Mouse (Mus musculus) liver, adult 2 months (tissue): ENCODE measurements around the gene Glmn. TPM values are rescaled to one million over a fixed set of nuclear protein-coding genes. Genes with fewer than 3 reads are reported as not detected.

Source experiments
- DNase-seq: peaks from one replicate; pipeline ENCODE4 v3.0.0-alpha.2; 2011; ENCODE audit warnings: low read depth, low spot score; ENCODE audit errors: extremely low read depth
- H3K27ac ChIP-seq: fragments of 200-500 bp; replicated peaks from 2 replicates; pipeline ENCODE4 v1.5.1; 2012; ENCODE audit warnings: low read depth, mild to moderate bottlenecking, control low read depth, inconsistent platforms, low read length; ENCODE audit not compliant: insufficient read depth
- H3K27me3 ChIP-seq: fragments of 200-500 bp; 2 replicates; pipeline ENCODE4 v1.6.1; 2012; ENCODE audit warnings: mild to moderate bottlenecking, moderate library complexity, low read length, inconsistent platforms; ENCODE audit not compliant: control insufficient read depth, insufficient read depth
- H3K36me3 ChIP-seq: fragments of 200-500 bp; 2 replicates; pipeline ENCODE4 v1.6.1; 2012; ENCODE audit warnings: low read length, inconsistent platforms; ENCODE audit not compliant: control insufficient read depth, insufficient read depth
- H3K4me1 ChIP-seq: fragments of 200-500 bp; 2 replicates; pipeline ENCODE4 v1.6.1; 2011; ENCODE audit warnings: low read length; ENCODE audit not compliant: control insufficient read depth, insufficient read depth
- H3K4me3 ChIP-seq: fragments of 200-500 bp; 2 replicates; pipeline ENCODE4 v1.5.1; 2011; ENCODE audit warnings: low read depth, mild to moderate bottlenecking, control low read depth, low read length, moderate library complexity; ENCODE audit not compliant: insufficient read depth
- H3K79me2 ChIP-seq: fragments of 200-500 bp; 2 replicates; pipeline ENCODE4 v1.6.1; 2012; ENCODE audit warnings: inconsistent platforms, mild to moderate bottlenecking, low read length, moderate library complexity; ENCODE audit not compliant: control insufficient read depth, insufficient read depth
- H3K9ac ChIP-seq: fragments of 200-500 bp; 2 replicates; pipeline ENCODE4 v1.6.1; 2012; ENCODE audit warnings: low read depth, mild to moderate bottlenecking, control low read depth, inconsistent platforms, low read length
- CTCF ChIP-seq: fragments of 200-500 bp; IDR thresholded peaks from 2 replicates; pipeline ENCODE4 v1.5.1; 2011; ENCODE audit warnings: low read depth, low read length, control low read depth
- POLR2A ChIP-seq: fragments of 200-500 bp; IDR thresholded peaks from 2 replicates; pipeline ENCODE4 v1.6.1; 2011; ENCODE audit warnings: low read length, control low read depth; ENCODE audit not compliant: insufficient read depth; ENCODE audit errors: extremely low read depth
- WGBS: fragments of 180-500 bp; shearing (Covaris S2); methylation state at CpG from one replicate; pipeline ENCODE4 v1.1.7; 2018; 5-methylcytosine and 5-hydroxymethylcytosine counted together
- polyA plus RNA-seq: library from polyadenylated mRNA; depleted of rRNA; stranded (reverse); fragments of >200 nt; gene quantifications from 2 replicates; pipeline ENCODE4 v1.2.3, GENCODE M21; 2012; rRNA removed
- total RNA-seq: library from RNA; depleted of rRNA; stranded (reverse); fragments of >200 nt; gene quantifications from 2 replicates; pipeline ENCODE4 v1.2.3, GENCODE M21; 2014; rRNA removed

The Glmn gene
- total and polyA plus RNA-seq, 2 experiments = 0.45 to 4.0 TPM

DNA sequence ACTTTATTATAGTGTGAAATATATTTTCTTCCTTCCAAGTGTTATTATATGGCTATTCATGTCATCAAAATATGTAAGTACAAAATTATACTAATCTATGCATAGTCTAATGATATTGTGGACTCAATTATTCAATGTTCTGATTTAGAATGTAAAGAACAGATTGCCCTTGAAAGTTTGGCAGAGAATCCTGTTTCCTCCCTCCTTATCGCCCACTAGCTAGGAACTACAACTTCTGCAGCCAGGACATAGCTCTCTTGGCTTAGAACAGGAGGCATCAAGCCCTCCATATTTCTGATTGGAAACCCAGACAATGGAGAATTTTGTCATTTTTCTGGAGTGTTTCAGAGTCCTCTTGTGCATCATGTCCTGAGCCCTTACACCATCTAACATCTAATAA, 96.9 kb downstream of the Glmn start:
- no peak for DNase-seq
- Histone ChIP-seq H3K27ac (no peak overlapping the region), H3K79me2 (no peaks in the 10 kb centered on the region), H3K4me3 (no peak overlapping the region), H3K9ac (no peak overlapping the region), H3K36me3 (peaks cover 8% of the 10 kb centered on the region; the same call in 1 of the 2 replicates), H3K4me1 (no peaks in the 10 kb centered on the region), H3K27me3 (no peaks in the 10 kb centered on the region)
- 88% methylated on average over 1 of the region's 1 CpGs for WGBS
- TF ChIP-seq CTCF (no peak), POLR2A (no peak)

- no peaks in the 10 kb centered on the region for H3K27me3 ChIP-seq
- H3K9ac ChIP-seq = no peak overlapping the region
- no peak overlapping the region for H3K4me3 ChIP-seq
- no peak for TF ChIP-seq POLR2A
- 89% methylated on average over 5 of the region's 5 CpGs for WGBS
- H3K36me3 ChIP-seq = peaks cover 7% of the 10 kb centered on the region; the same call in 1 of the 2 replicates
- no peaks in the 10 kb centered on the region for H3K4me1 ChIP-seq
- H3K79me2 ChIP-seq = no peaks in the 10 kb centered on the region
- no peak for DNase-seq
- no peak overlapping the region for H3K27ac ChIP-seq
Measured at GRCm38 (mm10) chr5:107499891-107500535, 97.7 kb downstream of the Glmn start.

Other genes with a start within 250 kb of the Glmn start
- 0.65 TPM in 1 of 2 replicates, not detected in the other for gene Ephx4, start 195.2 kb downstream of the Glmn start, total RNA-seq
- gene Ephx4, start 195.2 kb downstream of the Glmn start, polyA plus RNA-seq = not detected in 2 replicates
- not detected in 2 replicates for gene Lpcat2b, start 166.3 kb downstream of the Glmn start, total RNA-seq
- not detected in 2 replicates for gene Lpcat2b, start 166.3 kb downstream of the Glmn start, polyA plus RNA-seq
- 2.1 and 3.4 TPM in 2 replicates for gene Btbd8, start 159.9 kb downstream of the Glmn start, total RNA-seq
- 0.33 and 0.37 TPM in 2 replicates for gene Btbd8, start 159.9 kb downstream of the Glmn start, polyA plus RNA-seq
- gene Gm42669, start 90.3 kb downstream of the Glmn start, total RNA-seq = 0.18 and 0.34 TPM in 2 replicates
- gene Gm42669, start 90.3 kb downstream of the Glmn start, polyA plus RNA-seq = 0.04 TPM in 1 of 2 replicates, not detected in the other
- 0.07 and 0.18 TPM in 2 replicates for gene 1700028K03Rik, start 63.2 kb downstream of the Glmn start, total RNA-seq
- not detected in 2 replicates for gene 1700028K03Rik, start 63.2 kb downstream of the Glmn start, polyA plus RNA-seq
- 9.1 and 11.6 TPM in 2 replicates for gene Rpap2, start 515 bp downstream of the Glmn start, total RNA-seq
- gene Rpap2, start 515 bp downstream of the Glmn start, polyA plus RNA-seq = 2.6 and 2.9 TPM in 2 replicates
- gene Gfi1, start 128.1 kb upstream of the Glmn start, total RNA-seq = 0.07 and 0.09 TPM in 2 replicates
- 0.12 TPM in 1 of 2 replicates, not detected in the other for gene Gfi1, start 128.1 kb upstream of the Glmn start, polyA plus RNA-seq
- gene Ube2d2b, start 232.2 kb upstream of the Glmn start, total RNA-seq = not detected in 2 replicates
- not detected in 2 replicates for gene Ube2d2b, start 232.2 kb upstream of the Glmn start, polyA plus RNA-seq